Mouse (Mus musculus): ENCODE measurements around the gene Map3k12.

DNA sequence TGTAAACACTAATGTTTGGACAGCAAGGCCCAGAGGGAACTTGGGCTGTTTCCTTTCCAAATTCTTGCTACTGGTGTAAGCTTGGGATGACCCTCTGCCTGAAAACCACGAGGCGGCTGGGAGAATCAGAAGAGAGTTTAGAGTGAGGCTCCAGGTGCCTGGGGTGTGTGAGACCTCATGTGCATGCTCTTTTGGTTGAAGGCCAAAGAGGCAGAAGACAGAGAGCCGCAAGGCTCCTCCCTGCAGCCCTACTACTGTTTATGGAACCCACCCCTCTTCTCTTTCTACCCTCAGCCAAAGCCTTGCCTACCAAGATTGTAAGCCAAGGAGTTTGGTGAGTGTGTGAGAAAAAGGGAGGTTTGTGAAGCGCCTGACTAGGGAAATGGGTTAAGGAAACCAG, 1.1 kb downstream of the Map3k12 start:
- TF ChIP-seq CTCF (IDR thresholded peaks at IDR 0.05; ENCODE audit: low read depth): no peak
- no peak for TF ChIP-seq EP300 (IDR thresholded peaks at IDR 0.05; ENCODE audit: low read depth)

All from liver, embryonic 14.5 days (tissue).